Mouse (Mus musculus) heart, embryonic 11.5 days (tissue): Measurements from ENCODE around the gene Slc30a2. TPM values are rescaled to one million over a fixed set of nuclear protein-coding genes. Genes with fewer than 3 reads are reported as not detected.

Experiments
- ATAC-seq: fragments of 200-750 bp; cut with Nextera tagmentation; replicated peaks from 2 replicates; pipeline ENCODE4 v1.8.0; 2017; ENCODE audit warnings: moderate library complexity; ENCODE audit not compliant: insufficient number of reproducible peaks, low FRiP score, low TSS enrichment
- H3K27ac ChIP-seq: fragments of 300-500 bp; sonication (generic); 2 replicates; pipeline ENCODE4 v1.5.1; 2014; ENCODE audit warnings: mild to moderate bottlenecking, low read depth, low read length
- H3K27me3 ChIP-seq: fragments of 300-500 bp; sonication (generic); 2 replicates; pipeline ENCODE4 v1.6.1; 2014; ENCODE audit warnings: mild to moderate bottlenecking, low read length, mixed read lengths; ENCODE audit not compliant: control insufficient read depth, insufficient read depth
- H3K36me3 ChIP-seq: fragments of 300-500 bp; sonication (generic); 2 replicates; pipeline ENCODE4 v1.6.1; 2014; ENCODE audit warnings: mild to moderate bottlenecking, low read length, moderate library complexity, mixed read lengths; ENCODE audit not compliant: control insufficient read depth, insufficient read depth
- H3K4me1 ChIP-seq: fragments of 300-500 bp; sonication (generic); 2 replicates; pipeline ENCODE4 v1.6.1; 2014; ENCODE audit warnings: low read length; ENCODE audit not compliant: control insufficient read depth, insufficient read depth
- H3K4me2 ChIP-seq: fragments of 300-500 bp; sonication (generic); 2 replicates; pipeline ENCODE4 v1.6.1; 2014; ENCODE audit warnings: mild to moderate bottlenecking, moderate library complexity
- H3K4me3 ChIP-seq: fragments of 300-500 bp; sonication (generic); 2 replicates; pipeline ENCODE4 v1.5.1; 2014; ENCODE audit warnings: low read depth, low read length
- H3K9ac ChIP-seq: fragments of 300-500 bp; sonication (generic); 2 replicates; pipeline ENCODE4 v1.6.1; 2014; ENCODE audit warnings: mild to moderate bottlenecking, low read depth, low read length, moderate library complexity
- H3K9me3 ChIP-seq: fragments of 300-500 bp; sonication (generic); replicated peaks from 2 replicates; pipeline ENCODE4 v1.6.1; 2016; ENCODE audit warnings: low read length; ENCODE audit not compliant: control insufficient read depth
- WGBS: fragments of 180-500 bp; shearing (Covaris S2); extraction: QIAGEN DNeasy Blood & Tissue Kit; methylation state at CpG from one replicate; pipeline ENCODE4 v1.1.7; 2014; ENCODE audit not compliant: insufficient replicate concordance; 5-methylcytosine and 5-hydroxymethylcytosine counted together
- polyA plus RNA-seq: library from polyadenylated mRNA; unstranded; fragments of >200 nt; fragmentation: Nextera tagmentation; extraction: Ambion mirVana; gene quantifications from 2 replicates; pipeline ENCODE4 v1.2.1, GENCODE M21; 2014

Gene Slc30a2
- polyA plus RNA-seq, 1 experiment from 2014 or later = 0.26 TPM

- H3K4me2 ChIP-seq = no peak overlapping the region
- H3K4me1 ChIP-seq = no peaks in the 10 kb centered on the region; the same call in 1 of the 2 replicates
- no peak overlapping the region for H3K9ac ChIP-seq
- H3K9me3 ChIP-seq = peaks cover 3% of the 10 kb centered on the region; the same call in 1 of the 2 replicates
- 20% methylated on average over 5 of the region's 5 CpGs for WGBS
- no peak overlapping the region for H3K4me3 ChIP-seq
- H3K36me3 ChIP-seq = no peaks in the 10 kb centered on the region
- H3K27me3 ChIP-seq = no peaks in the 10 kb centered on the region
- H3K27ac ChIP-seq = no peak overlapping the region
- no peak; the same call in 1 of the 2 replicates for ATAC-seq
Measured at GRCm38 (mm10) chr4:134388397-134388796, 45.4 kb downstream of the Slc30a2 start.

- Histone ChIP-seq H3K9me3 (peaks cover 3% of the 10 kb centered on the region; the same call in 1 of the 2 replicates), H3K27ac (no peak overlapping the region), H3K4me1 (no peaks in the 10 kb centered on the region; the same call in 1 of the 2 replicates), H3K27me3 (no peaks in the 10 kb centered on the region), H3K36me3 (no peaks in the 10 kb centered on the region), H3K4me2 (no peak overlapping the region), H3K4me3 (no peak overlapping the region), H3K9ac (no peak overlapping the region)
- 91% methylated on average over 1 of the region's 1 CpGs for WGBS
- no peak for ATAC-seq
Measured at GRCm38 (mm10) chr4:134391636-134392035, 48.7 kb downstream of the Slc30a2 start.

DNA sequence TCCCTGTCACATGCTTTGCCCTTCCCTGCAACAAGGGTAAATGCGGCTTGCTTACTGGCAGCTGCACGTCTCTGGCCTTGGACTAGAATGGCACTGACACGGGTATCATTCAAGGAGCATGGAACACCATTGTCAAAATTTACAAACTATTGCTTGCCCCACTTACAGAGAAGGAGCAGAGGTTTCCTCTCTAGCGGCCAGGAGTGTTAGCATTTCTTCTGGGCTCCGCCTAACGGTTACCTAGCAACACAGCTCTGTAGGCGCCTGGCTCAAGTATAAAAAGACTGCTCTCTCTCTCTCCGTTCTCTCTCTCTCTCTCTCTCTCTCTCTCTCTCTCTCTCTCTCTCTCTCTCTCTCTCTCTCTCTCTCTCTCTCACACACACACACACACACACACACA lies 49.6 kb downstream of the Slc30a2 start:
- H3K27ac ChIP-seq = no peak overlapping the region
- H3K36me3 ChIP-seq = no peaks in the 10 kb centered on the region
- H3K4me3 ChIP-seq = no peak overlapping the region
- no peak for ATAC-seq
- no peaks in the 10 kb centered on the region for H3K27me3 ChIP-seq
- peaks cover 6% of the 10 kb centered on the region; the same call in 1 of the 2 replicates for H3K4me1 ChIP-seq
- no peak overlapping the region for H3K9ac ChIP-seq
- peaks cover 3% of the 10 kb centered on the region; the same call in 1 of the 2 replicates for H3K9me3 ChIP-seq
- WGBS = 20% methylated on average over 8 of the region's 8 CpGs
- peak overlapping the region; percentile 11; the same call in 1 of the 2 replicates for H3K4me2 ChIP-seq

DNA sequence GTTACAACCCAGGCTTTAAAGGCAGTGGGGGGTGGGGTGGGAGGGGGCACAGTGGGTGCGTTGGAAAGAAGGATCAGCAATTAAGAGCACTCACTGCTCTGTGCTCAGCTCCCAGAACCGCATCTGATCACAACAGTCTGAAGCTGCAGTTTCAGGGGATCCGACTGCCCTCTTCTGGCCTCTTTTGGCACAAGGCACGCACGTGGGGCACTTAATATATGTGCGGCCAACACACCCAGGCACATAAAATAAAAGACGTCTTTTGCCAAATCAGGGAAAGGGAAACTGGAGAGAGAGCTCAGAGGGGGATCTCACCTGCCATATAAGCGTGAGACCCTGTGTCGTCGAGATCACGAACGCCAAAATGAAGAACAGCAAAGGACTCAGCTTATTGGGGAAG lies 50.0 kb downstream of the Slc30a2 start:
- WGBS = 21% methylated on average over 12 of the region's 12 CpGs
- ATAC-seq = no peak
- no peak overlapping the region for H3K9ac ChIP-seq
- peaks cover 7% of the 10 kb centered on the region; the same call in 1 of the 2 replicates for H3K4me1 ChIP-seq
- H3K4me3 ChIP-seq = no peak overlapping the region
- H3K4me2 ChIP-seq = no peak overlapping the region
- H3K36me3 ChIP-seq = no peaks in the 10 kb centered on the region
- H3K27me3 ChIP-seq = no peaks in the 10 kb centered on the region
- no peak overlapping the region for H3K27ac ChIP-seq
- peaks cover 3% of the 10 kb centered on the region; the same call in 1 of the 2 replicates for H3K9me3 ChIP-seq

DNA sequence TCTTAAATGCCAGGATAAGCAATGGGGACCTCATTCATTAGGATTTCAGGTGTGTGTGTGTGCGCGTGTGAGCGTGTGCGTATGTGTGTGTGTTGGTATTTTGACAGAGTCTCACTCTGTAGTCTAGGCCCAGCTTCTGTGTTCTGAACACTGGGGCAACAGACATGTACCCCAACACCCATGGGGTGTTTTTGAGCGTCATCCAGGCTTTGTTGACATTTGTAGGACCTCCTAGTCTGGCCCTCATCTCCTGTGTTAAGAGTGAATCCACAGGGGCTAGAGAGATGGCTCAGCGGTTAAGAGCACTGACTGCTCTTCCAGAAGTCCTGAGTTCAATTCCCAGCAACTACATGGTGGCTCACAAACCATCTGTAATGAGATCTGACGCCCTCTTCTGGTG lies 52.2 kb downstream of the Slc30a2 start:
- ATAC-seq = no peak
- Histone ChIP-seq H3K36me3 (no peaks in the 10 kb centered on the region), H3K4me3 (no peak overlapping the region), H3K4me1 (peaks cover 7% of the 10 kb centered on the region; the same call in 1 of the 2 replicates), H3K9me3 (peaks cover 3% of the 10 kb centered on the region; the same call in 1 of the 2 replicates), H3K9ac (no peak overlapping the region), H3K27me3 (no peaks in the 10 kb centered on the region), H3K4me2 (no peak overlapping the region), H3K27ac (no peak overlapping the region)
- WGBS = 92% methylated on average over 7 of the region's 7 CpGs

DNA sequence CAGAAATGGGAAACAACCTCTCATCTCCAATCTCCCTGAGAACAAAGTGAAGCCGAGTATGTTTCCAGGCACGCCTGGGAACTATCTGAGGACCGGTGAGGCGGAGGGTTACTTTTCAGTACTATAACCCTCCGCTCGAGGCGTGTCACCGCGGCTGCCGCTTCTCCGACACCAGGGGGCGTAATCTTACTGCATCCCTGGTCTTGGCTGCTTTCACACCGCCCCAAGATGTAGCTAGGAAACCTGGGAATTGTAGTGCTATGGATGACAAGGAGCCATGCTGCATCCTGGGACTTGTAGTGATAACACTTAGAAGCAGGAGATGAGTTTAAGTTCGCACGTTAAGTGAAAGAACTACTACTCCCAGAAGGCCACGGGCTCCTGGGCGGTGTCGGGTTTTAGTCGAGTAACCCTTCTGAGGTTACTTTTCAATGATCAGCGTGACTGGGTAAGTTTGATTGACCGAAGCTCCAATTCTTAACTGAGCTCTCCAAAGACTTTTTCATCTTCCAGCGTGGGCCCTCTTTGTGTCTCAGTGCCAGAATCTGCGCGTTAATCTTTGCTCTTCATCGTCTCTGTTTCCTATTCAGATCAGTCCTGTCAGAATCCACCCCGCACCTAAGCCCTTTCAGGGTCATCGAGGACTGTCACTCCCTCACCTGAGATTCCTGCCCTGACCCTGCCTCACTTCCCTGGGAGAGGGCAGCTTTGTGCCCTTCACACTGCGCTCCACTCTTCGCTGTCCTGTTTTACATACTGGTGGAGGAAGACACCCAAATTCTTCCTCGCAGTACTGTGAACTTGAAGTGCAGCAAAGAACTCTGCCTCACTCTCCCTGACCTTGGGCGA lies 53.2 kb downstream of the Slc30a2 start, which contains the start of gene Pafah2:
Pafah2 (plus strand) TSS at position 344 of the 849 bp plus-strand sequence.
- Histone ChIP-seq H3K4me3 (peak within 1 kb of the TSS; percentile 51), H3K4me2 (peak within 1 kb of the TSS; percentile 79), H3K27ac (peak within 1 kb of the TSS; percentile 46), H3K9ac (peak within 1 kb of the TSS; percentile 69), H3K27me3 (no peaks in the 10 kb centered on the region), H3K9me3 (peaks cover 3% of the 10 kb centered on the region; the same call in 1 of the 2 replicates), H3K36me3 (no peaks in the 10 kb centered on the region), H3K4me1 (peaks cover 12% of the 10 kb centered on the region; the same call in 1 of the 2 replicates)
- peak; percentile 94 for ATAC-seq
- under 1% methylated on average over 31 of the region's 31 CpGs for WGBS

GRCm38 (mm10) chr4:134397121-134397520 lies 54.1 kb downstream of the Slc30a2 start:
- ATAC-seq = no peak
- H3K36me3 ChIP-seq = no peaks in the 10 kb centered on the region
- H3K27ac ChIP-seq = peak overlapping the region; percentile 46
- H3K9ac ChIP-seq = peak overlapping the region; percentile 69
- H3K4me3 ChIP-seq = peak overlapping the region; percentile 51
- H3K4me2 ChIP-seq = peak overlapping the region; percentile 79
- WGBS = 23% methylated on average over 7 of the region's 7 CpGs
- no peaks in the 10 kb centered on the region for H3K9me3 ChIP-seq
- H3K4me1 ChIP-seq = peaks cover 19% of the 10 kb centered on the region
- H3K27me3 ChIP-seq = no peaks in the 10 kb centered on the region

DNA sequence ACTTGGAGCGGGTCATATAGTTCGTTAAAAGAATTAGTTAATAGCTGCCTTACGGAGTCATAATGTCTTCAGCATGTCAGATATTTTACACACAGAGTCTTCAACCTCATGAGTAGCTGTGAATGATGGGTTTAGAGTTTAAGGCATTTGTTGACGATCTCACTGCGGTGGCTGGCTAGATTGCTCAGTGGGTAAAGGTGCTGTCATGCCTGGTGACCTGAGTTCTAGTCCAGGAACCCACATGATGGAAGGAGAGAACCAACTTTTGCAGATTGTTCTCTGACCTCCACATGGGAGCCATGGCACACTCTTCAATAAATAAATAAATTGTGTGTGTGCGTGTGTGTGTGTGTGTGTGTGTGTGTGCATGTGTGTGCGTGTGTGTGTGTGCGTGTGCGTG lies 54.8 kb downstream of the Slc30a2 start:
- no peak overlapping the region for H3K9ac ChIP-seq
- ATAC-seq = no peak
- WGBS = 87% methylated on average over 9 of the region's 9 CpGs
- no peaks in the 10 kb centered on the region for H3K36me3 ChIP-seq
- no peaks in the 10 kb centered on the region for H3K9me3 ChIP-seq
- H3K27ac ChIP-seq = no peak overlapping the region; the same call in 1 of the 2 replicates
- peak overlapping the region; percentile 79 for H3K4me2 ChIP-seq
- H3K27me3 ChIP-seq = no peaks in the 10 kb centered on the region
- no peak overlapping the region for H3K4me3 ChIP-seq
- H3K4me1 ChIP-seq = peaks cover 24% of the 10 kb centered on the region
